Mouse (Mus musculus) CD4-positive, CD25-positive, alpha-beta regulatory T cell, adult 4 months (primary cell): ENCODE data around the gene Wfdc17. TPM values are rescaled to one million over a fixed set of nuclear protein-coding genes. Genes with fewer than 3 reads are reported as not detected.
A peak's percentile ranks its signal among the peaks of the same experiment; 100 is the strongest.

ENCODE experiments used
- ATAC-seq: one replicate; pipeline ENCODE4 v1.8.0; 2017
- polyA plus RNA-seq, 2 experiments: library from polyadenylated mRNA; unstranded; fragments of 100-300 nt; shearing (Covaris generic); gene quantifications; one replicate each; pipeline ENCODE4 v1.2.1; 2017

Gene Wfdc17
- polyA plus RNA-seq, 2 experiments from 2014 or later: not detected

- no peak for ATAC-seq
Measured at GRCm38 (mm10) chr11:83740443-83740991, 36.7 kb downstream of the Wfdc17 start.

- no peak for ATAC-seq
Measured at GRCm38 (mm10) chr11:83741841-83742240, 38.0 kb downstream of the Wfdc17 start.

- ATAC-seq: no peak
Measured at GRCm38 (mm10) chr11:83742731-83743355, 39.1 kb downstream of the Wfdc17 start.

- no peak for ATAC-seq
Measured at GRCm38 (mm10) chr11:83743525-83743924, 39.7 kb downstream of the Wfdc17 start.

GRCm38 (mm10) chr11:83746152-83746551 is 42.4 kb downstream of the Wfdc17 start:
- no peak for ATAC-seq

GRCm38 (mm10) chr11:83746681-83747080 is 42.9 kb downstream of the Wfdc17 start, which contains the start of gene Wfdc21:
Wfdc21 (plus strand) TSS chr11:83746940.
- ATAC-seq: no peak

GRCm38 (mm10) chr11:83747376-83748265 is 43.8 kb downstream of the Wfdc17 start:
- ATAC-seq: no peak

- peak; percentile 97 for ATAC-seq
Measured at GRCm38 (mm10) chr11:83753581-83754181, 49.9 kb downstream of the Wfdc17 start, which contains the start of gene Heatr6. Heatr6 (plus strand) TSS chr11:83753696.

GRCm38 (mm10) chr11:83754227-83754626 is 50.4 kb downstream of the Wfdc17 start:
- no peak for ATAC-seq

Other genes with a start within 250 kb of the Wfdc17 start
- gene Mmp28, start 240.9 kb upstream of the Wfdc17 start, polyA plus RNA-seq: not detected
- 10 to 100 TPM; 20.6 to 22.0 TPM for gene Taf15, start 230.9 kb upstream of the Wfdc17 start, polyA plus RNA-seq
- under 1 TPM; 0.54 to 0.62 TPM for gene Heatr9, start 181.8 kb upstream of the Wfdc17 start, polyA plus RNA-seq
- gene Ccl5, start 173.5 kb upstream of the Wfdc17 start, polyA plus RNA-seq: 100 to 1,000 TPM; 385 to 395 TPM
- not detected for gene Ccl9, start 125.4 kb upstream of the Wfdc17 start, polyA plus RNA-seq
- gene Ccl6, start 110.9 kb upstream of the Wfdc17 start, polyA plus RNA-seq: not detected
- gene Rpl9-ps1, start 58.4 kb upstream of the Wfdc17 start, polyA plus RNA-seq: not detected
- gene Ccl3, start 54.6 kb upstream of the Wfdc17 start, polyA plus RNA-seq: not detected
- gene Ccl4, start 41.4 kb upstream of the Wfdc17 start, polyA plus RNA-seq: 10 to 100 TPM in 1 of 2 experiments, 1 to 10 TPM in 1; 2.9 to 12.2 TPM
- gene Wfdc18, start 5.0 kb downstream of the Wfdc17 start, polyA plus RNA-seq: not detected
- not detected for gene Wfdc21, start 42.9 kb downstream of the Wfdc17 start, polyA plus RNA-seq
- gene Heatr6, start 49.7 kb downstream of the Wfdc17 start, polyA plus RNA-seq: 10 to 100 TPM; 34.2 to 44.9 TPM
- gene Hnf1b, start 146.1 kb downstream of the Wfdc17 start, polyA plus RNA-seq: not detected
- 10 to 100 TPM; 88.7 to 90.2 TPM for gene Ddx52, start 238.1 kb downstream of the Wfdc17 start, polyA plus RNA-seq